Mouse (Mus musculus): ENCODE results near the gene Fto.

DNA sequence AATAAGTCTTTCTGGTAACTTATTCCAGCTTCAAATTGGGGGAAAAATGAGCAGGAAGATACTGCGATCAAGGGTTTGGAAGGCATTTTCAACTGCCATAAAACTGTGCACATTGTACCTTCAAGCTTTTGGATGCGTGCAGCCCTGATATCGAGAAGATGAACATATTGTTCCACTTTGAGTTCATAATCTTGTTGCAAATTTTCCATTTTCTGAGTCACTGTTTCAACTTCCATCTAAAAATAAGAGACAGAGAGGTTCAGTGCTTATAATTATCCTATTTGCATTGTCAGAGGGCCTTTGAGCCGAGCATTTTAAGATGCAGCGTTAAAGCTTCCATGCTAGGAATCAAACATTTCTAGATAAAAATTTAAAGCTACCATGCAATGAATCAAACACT lies 39.8 kb upstream of the Fto start:
- no peak for TF ChIP-seq CTCF (conservative IDR thresholded peaks at IDR 0.05; ENCODE audit: insufficient read depth, insufficient read length, low read depth, low read length)
- no peak for TF ChIP-seq POLR2A (IDR thresholded peaks at IDR 0.05; ENCODE audit: low read depth, low read length)
